Mouse (Mus musculus) forebrain, embryonic 12.5 days (tissue): ENCODE results near the gene Fggy. TPM values are rescaled to one million over a fixed set of nuclear protein-coding genes. Genes with fewer than 3 reads are reported as not detected.

Experiments used
- ATAC-seq: fragments of 200-750 bp; cut with Nextera tagmentation; 2 replicates; pipeline ENCODE4 v1.8.0; 2017; ENCODE audit warnings: moderate TSS enrichment; ENCODE audit not compliant: low FRiP score
- H3K27ac ChIP-seq: fragments of 300-500 bp; sonication (generic); 2 replicates; pipeline ENCODE4 v1.5.1; 2016; ENCODE audit warnings: mild to moderate bottlenecking
- H3K27me3 ChIP-seq: fragments of 300-500 bp; sonication (generic); 2 replicates; pipeline ENCODE4 v1.6.1; 2016; ENCODE audit warnings: mild to moderate bottlenecking
- H3K36me3 ChIP-seq: fragments of 300-500 bp; sonication (generic); replicated peaks from 2 replicates; pipeline ENCODE4 v1.6.1; 2016; ENCODE audit warnings: mild to moderate bottlenecking
- H3K4me1 ChIP-seq: fragments of 300-500 bp; sonication (generic); 2 replicates; pipeline ENCODE4 v1.6.1; 2016
- H3K4me2 ChIP-seq: fragments of 300-500 bp; sonication (generic); 2 replicates; pipeline ENCODE4 v1.6.1; 2016; ENCODE audit warnings: mild to moderate bottlenecking, moderate library complexity
- H3K4me3 ChIP-seq: fragments of 300-500 bp; sonication (generic); replicated peaks from 2 replicates; pipeline ENCODE4 v1.5.1; 2016; ENCODE audit warnings: mild to moderate bottlenecking
- H3K9ac ChIP-seq: fragments of 300-500 bp; sonication (generic); 2 replicates; pipeline ENCODE4 v1.6.1; 2016; ENCODE audit warnings: mild to moderate bottlenecking
- H3K9me3 ChIP-seq: fragments of 300-500 bp; sonication (generic); 2 replicates; pipeline ENCODE4 v1.6.1; 2016
- WGBS: fragments of 180-500 bp; shearing (Covaris S2); methylation state at CpG from one replicate; pipeline ENCODE4 v1.1.7; 2016; 5-methylcytosine and 5-hydroxymethylcytosine counted together
- polyA plus RNA-seq: library from polyadenylated mRNA; unstranded; fragments of >200 nt; fragmentation: Nextera tagmentation; extraction: Ambion mirVana; gene quantifications from 2 replicates; pipeline ENCODE4 v1.2.1, GENCODE M21; 2016

The Fggy gene
- polyA plus RNA-seq, 1 experiment from 2014 or later, result 7.7 TPM

GRCm38 (mm10) chr4:95777839-95778238, 220.5 kb downstream of the Fggy start:
- peaks cover under 1% of the 10 kb centered on the region; the same call in 1 of the 2 replicates for H3K4me1 ChIP-seq
- H3K27ac ChIP-seq, result no peak overlapping the region
- H3K27me3 ChIP-seq, result no peaks in the 10 kb centered on the region
- 80% methylated on average over 2 of the region's 2 CpGs for WGBS
- ATAC-seq, result no peak
- no peaks in the 10 kb centered on the region for H3K9me3 ChIP-seq
- H3K4me2 ChIP-seq, result no peak overlapping the region
- no peak overlapping the region for H3K9ac ChIP-seq
- no peak overlapping the region for H3K4me3 ChIP-seq
- no peaks in the 10 kb centered on the region for H3K36me3 ChIP-seq

- Histone ChIP-seq H3K36me3 (no peaks in the 10 kb centered on the region), H3K4me3 (no peak overlapping the region), H3K4me1 (no peaks in the 10 kb centered on the region), H3K9ac (no peak overlapping the region), H3K27ac (no peak overlapping the region), H3K9me3 (no peaks in the 10 kb centered on the region), H3K27me3 (no peaks in the 10 kb centered on the region), H3K4me2 (no peak overlapping the region)
- no peak for ATAC-seq
- 96% methylated on average over 4 of the region's 4 CpGs for WGBS
Measured at GRCm38 (mm10) chr4:95778528-95778927, 221.2 kb downstream of the Fggy start.

GRCm38 (mm10) chr4:95784146-95784895, 227.0 kb downstream of the Fggy start:
- H3K9me3 ChIP-seq, result no peaks in the 10 kb centered on the region
- H3K36me3 ChIP-seq, result no peaks in the 10 kb centered on the region
- no peak overlapping the region for H3K9ac ChIP-seq
- H3K4me3 ChIP-seq, result no peak overlapping the region
- H3K4me2 ChIP-seq, result no peak overlapping the region
- no peak for ATAC-seq
- H3K27me3 ChIP-seq, result no peaks in the 10 kb centered on the region
- WGBS, result 85% methylated on average over 4 of the region's 4 CpGs
- peaks cover 4% of the 10 kb centered on the region; the same call in 1 of the 2 replicates for H3K4me1 ChIP-seq
- H3K27ac ChIP-seq, result no peak overlapping the region

GRCm38 (mm10) chr4:95787609-95788008, 230.3 kb downstream of the Fggy start:
- WGBS, result 55% methylated on average over 2 of the region's 2 CpGs
- no peak for ATAC-seq
- peaks cover 4% of the 10 kb centered on the region; the same call in 1 of the 2 replicates for H3K4me1 ChIP-seq

GRCm38 (mm10) chr4:95788867-95789266, 231.6 kb downstream of the Fggy start:
- no peak overlapping the region for H3K27ac ChIP-seq
- no peaks in the 10 kb centered on the region for H3K27me3 ChIP-seq
- no peak overlapping the region for H3K4me3 ChIP-seq
- ATAC-seq, result no peak
- 72% methylated on average over 2 of the region's 2 CpGs for WGBS
- H3K9me3 ChIP-seq, result no peaks in the 10 kb centered on the region
- H3K4me1 ChIP-seq, result peaks cover 6% of the 10 kb centered on the region; the same call in 1 of the 2 replicates
- no peaks in the 10 kb centered on the region for H3K36me3 ChIP-seq
- H3K9ac ChIP-seq, result no peak overlapping the region
- no peak overlapping the region for H3K4me2 ChIP-seq

More at GRCm38 (mm10) chr4:95787609-95788008, 230.3 kb downstream of the Fggy start:
- Histone ChIP-seq H3K36me3 (no peaks in the 10 kb centered on the region), H3K27ac (no peak overlapping the region), H3K9me3 (no peaks in the 10 kb centered on the region), H3K4me2 (no peak overlapping the region), H3K9ac (no peak overlapping the region), H3K27me3 (no peaks in the 10 kb centered on the region), H3K4me3 (no peak overlapping the region)

GRCm38 (mm10) chr4:95791913-95792475, 234.7 kb downstream of the Fggy start:
- WGBS, result 84% methylated on average over 3 of the region's 3 CpGs
- no peak overlapping the region for H3K27ac ChIP-seq
- no peak overlapping the region for H3K4me3 ChIP-seq
- H3K4me2 ChIP-seq, result no peak overlapping the region
- no peaks in the 10 kb centered on the region for H3K36me3 ChIP-seq
- H3K9ac ChIP-seq, result no peak overlapping the region
- H3K9me3 ChIP-seq, result no peaks in the 10 kb centered on the region
- no peaks in the 10 kb centered on the region for H3K27me3 ChIP-seq
- no peak for ATAC-seq
- peaks cover 6% of the 10 kb centered on the region; the same call in 1 of the 2 replicates for H3K4me1 ChIP-seq

- no peaks in the 10 kb centered on the region for H3K36me3 ChIP-seq
- ATAC-seq, result no peak
- no peak overlapping the region for H3K4me3 ChIP-seq
- WGBS, result 44% methylated on average over 7 of the region's 7 CpGs
- H3K27me3 ChIP-seq, result no peaks in the 10 kb centered on the region
- no peak overlapping the region for H3K4me2 ChIP-seq
- H3K27ac ChIP-seq, result no peak overlapping the region
- no peak overlapping the region for H3K9ac ChIP-seq
- no peaks in the 10 kb centered on the region for H3K9me3 ChIP-seq
- H3K4me1 ChIP-seq, result 0 out of 2 replicates have a peak, but pooled peaks cover 3% of the 10 kb centered on the region
Measured at GRCm38 (mm10) chr4:95793647-95794328, 236.5 kb downstream of the Fggy start.

- no peak overlapping the region for H3K4me2 ChIP-seq
Measured at GRCm38 (mm10) chr4:95794651-95795050, 237.3 kb downstream of the Fggy start.

GRCm38 (mm10) chr4:95795283-95795682, 238.0 kb downstream of the Fggy start:
- Histone ChIP-seq H3K36me3 (no peaks in the 10 kb centered on the region), H3K4me1 (peaks cover 5% of the 10 kb centered on the region; the same call in 1 of the 2 replicates), H3K4me2 (no peak overlapping the region), H3K9ac (no peak overlapping the region), H3K9me3 (no peaks in the 10 kb centered on the region), H3K27ac (no peak overlapping the region), H3K27me3 (no peaks in the 10 kb centered on the region), H3K4me3 (no peak overlapping the region)
- WGBS, result 76% methylated on average over 2 of the region's 2 CpGs
- ATAC-seq, result no peak

More at GRCm38 (mm10) chr4:95794651-95795050, 237.3 kb downstream of the Fggy start:
- H3K9me3 ChIP-seq, result no peaks in the 10 kb centered on the region
- 79% methylated on average over 6 of the region's 6 CpGs for WGBS
- H3K9ac ChIP-seq, result no peak overlapping the region
- no peaks in the 10 kb centered on the region for H3K27me3 ChIP-seq
- H3K4me1 ChIP-seq, result peaks cover 5% of the 10 kb centered on the region; the same call in 1 of the 2 replicates
- H3K4me3 ChIP-seq, result no peak overlapping the region
- H3K27ac ChIP-seq, result no peak overlapping the region
- no peaks in the 10 kb centered on the region for H3K36me3 ChIP-seq
- no peak for ATAC-seq

- no peak for ATAC-seq
- no peak overlapping the region for H3K27ac ChIP-seq
Measured at GRCm38 (mm10) chr4:95819650-95820049, 262.3 kb downstream of the Fggy start.

GRCm38 (mm10) chr4:95821906-95822579, 264.7 kb downstream of the Fggy start:
- 74% methylated on average over 3 of the region's 3 CpGs for WGBS
- Histone ChIP-seq H3K27me3 (no peaks in the 10 kb centered on the region), H3K9ac (no peak overlapping the region), H3K9me3 (no peaks in the 10 kb centered on the region), H3K36me3 (no peaks in the 10 kb centered on the region), H3K27ac (no peak overlapping the region), H3K4me3 (no peak overlapping the region), H3K4me2 (no peak overlapping the region), H3K4me1 (no peaks in the 10 kb centered on the region)
- ATAC-seq, result no peak

More at GRCm38 (mm10) chr4:95819650-95820049, 262.3 kb downstream of the Fggy start:
- Histone ChIP-seq H3K36me3 (no peaks in the 10 kb centered on the region), H3K4me3 (no peak overlapping the region), H3K4me2 (no peak overlapping the region), H3K4me1 (no peaks in the 10 kb centered on the region), H3K9me3 (no peaks in the 10 kb centered on the region), H3K9ac (no peak overlapping the region), H3K27me3 (no peaks in the 10 kb centered on the region)
- WGBS, result 58% methylated on average over 2 of the region's 2 CpGs

GRCm38 (mm10) chr4:95828164-95828563, 270.9 kb downstream of the Fggy start:
- H3K9ac ChIP-seq, result no peak overlapping the region
- H3K36me3 ChIP-seq, result no peaks in the 10 kb centered on the region
- H3K4me1 ChIP-seq, result peaks cover 6% of the 10 kb centered on the region; the same call in 1 of the 2 replicates
- no peak overlapping the region for H3K27ac ChIP-seq
- no peaks in the 10 kb centered on the region for H3K27me3 ChIP-seq
- no peak for ATAC-seq
- no peak overlapping the region for H3K4me2 ChIP-seq
- no peaks in the 10 kb centered on the region for H3K9me3 ChIP-seq
- H3K4me3 ChIP-seq, result no peak overlapping the region
- 92% methylated on average over 4 of the region's 4 CpGs for WGBS
